Mouse (Mus musculus) kidney, adult 2 months (tissue): ENCODE data around the gene Ttn.

ENCODE experiments used
- CTCF ChIP-seq: fragments of 200-500 bp; conservative IDR thresholded peaks from 2 replicates; pipeline ENCODE4 v1.5.1; 2011; ENCODE audit warnings: low read depth, mild to moderate bottlenecking, control low read depth, low read length, moderate library complexity, mixed read lengths; ENCODE audit not compliant: insufficient read depth, insufficient read length
- POLR2A ChIP-seq: fragments of 200-500 bp; IDR thresholded peaks from one replicate; pipeline ENCODE4 v1.6.1; 2011; ENCODE audit warnings: low read depth, low read length, control low read depth

- TF ChIP-seq POLR2A (no peak), CTCF (no peak)
Measured at GRCm38 (mm10) chr2:77011981-77012380, 29.6 kb upstream of the Ttn start.
